Mouse (Mus musculus): ENCODE results near the gene Prkab2.

Prkab2 gene

DNA sequence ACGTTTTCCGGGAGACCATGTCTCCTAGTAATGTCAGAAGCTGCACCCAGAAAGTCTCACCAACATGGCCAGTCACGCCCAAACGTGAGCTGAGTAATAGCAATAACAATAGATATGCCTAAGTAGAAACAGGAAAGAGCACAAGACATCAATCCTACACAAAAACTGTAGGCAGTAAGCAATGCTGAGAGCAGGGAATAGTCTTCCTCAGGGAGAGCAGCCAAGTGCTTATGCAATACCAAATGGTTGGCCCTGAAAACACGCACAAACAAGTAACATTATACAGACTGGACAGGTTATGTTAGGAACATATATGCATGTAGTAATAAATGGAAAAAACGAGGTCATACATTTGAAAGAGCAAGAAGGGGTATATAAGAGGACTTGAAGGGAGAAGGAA is 8.5 kb upstream of the Prkab2 start:
- DNase-seq (ENCODE audit: low spot score): no peak

DNA sequence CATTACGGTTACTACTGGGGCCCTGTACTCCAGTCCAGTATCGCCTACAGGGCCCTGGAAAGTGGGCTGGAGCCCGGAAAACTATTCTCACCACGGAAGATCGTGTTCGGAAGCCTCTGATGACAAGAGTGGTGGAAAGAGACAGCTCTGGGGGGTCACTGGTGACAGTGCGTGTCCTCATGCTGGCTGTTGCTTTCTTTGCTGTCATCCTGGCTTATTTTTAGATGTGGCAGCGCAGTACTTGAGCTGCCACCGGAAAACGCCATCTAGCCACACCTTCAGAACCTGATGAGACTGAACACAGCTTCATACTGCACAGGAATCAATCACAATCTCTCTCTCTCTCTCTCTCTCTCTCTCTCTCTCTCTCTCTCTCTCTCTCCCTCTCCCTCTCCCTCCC is 6.4 kb upstream of the Prkab2 start:
- DNase-seq (ENCODE audit: low spot score): no peak

GRCm38 (mm10) chr3:97653781-97654180 is 4.2 kb upstream of the Prkab2 start:
- no peak for DNase-seq (ENCODE audit: low spot score)

DNA sequence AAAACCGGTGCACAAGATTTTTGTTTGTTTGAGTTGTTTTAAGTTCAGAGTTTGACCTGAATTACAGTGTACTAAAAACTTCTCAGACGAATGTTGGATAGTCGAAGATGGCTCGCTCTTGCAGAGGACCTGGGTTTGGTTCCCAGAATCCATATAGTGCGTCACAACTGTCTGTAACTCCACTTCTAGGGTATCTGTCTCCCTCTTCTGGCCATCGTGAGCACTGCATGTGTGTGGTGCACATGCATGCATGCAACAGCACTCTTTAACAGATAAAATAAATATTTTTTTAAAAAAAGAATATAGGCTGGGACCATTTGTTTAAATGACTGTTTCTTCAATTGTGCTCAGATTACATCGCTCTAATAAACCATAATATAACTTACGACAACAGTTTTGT is 3.1 kb upstream of the Prkab2 start:
- peak; percentile 17 for DNase-seq (ENCODE audit: low spot score)

GRCm38 (mm10) chr3:97658426-97659193 is 617 bp downstream of the Prkab2 start:
- DNase-seq (ENCODE audit: low spot score): no peak

- DNase-seq (ENCODE audit: low spot score): no peak
These were observed 1.8 kb downstream of the Prkab2 start for GRCm38 (mm10) chr3:97659746-97660145.

- DNase-seq (ENCODE audit: low spot score): no peak
These were observed 3.2 kb downstream of the Prkab2 start for GRCm38 (mm10) chr3:97661206-97661605.

GRCm38 (mm10) chr3:97665525-97665924 is 7.5 kb downstream of the Prkab2 start:
- no peak for DNase-seq (ENCODE audit: low spot score)

DNA sequence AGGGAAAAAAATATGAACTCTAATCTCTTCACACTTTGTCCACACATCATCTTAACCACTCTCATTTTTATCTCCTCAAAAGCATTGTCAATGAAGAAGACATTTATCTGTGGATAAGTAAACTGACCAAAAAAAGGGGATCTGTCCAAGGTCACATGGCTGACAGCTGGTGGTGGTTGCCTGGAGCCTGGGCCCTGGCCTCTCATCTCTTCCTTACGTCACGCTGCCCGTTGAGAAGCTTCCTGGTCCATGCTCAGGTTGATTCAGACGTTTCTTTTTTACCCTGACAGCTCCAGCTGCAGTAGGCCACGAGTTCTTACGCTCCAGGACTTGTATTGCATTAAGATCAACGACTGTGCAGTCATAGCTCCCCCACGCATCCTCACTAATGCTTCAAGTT is 8.2 kb downstream of the Prkab2 start:
- DNase-seq (ENCODE audit: low spot score): no peak

GRCm38 (mm10) chr3:97667093-97667675 is 9.2 kb downstream of the Prkab2 start:
- DNase-seq (ENCODE audit: low spot score): no peak

GRCm38 (mm10) chr3:97674644-97675110 is 16.7 kb downstream of the Prkab2 start, which contains the start of gene Gm17651:
Gene Gm17651 (minus strand): TSS chr3:97674694.
- DNase-seq (ENCODE audit: low spot score): no peak

DNA sequence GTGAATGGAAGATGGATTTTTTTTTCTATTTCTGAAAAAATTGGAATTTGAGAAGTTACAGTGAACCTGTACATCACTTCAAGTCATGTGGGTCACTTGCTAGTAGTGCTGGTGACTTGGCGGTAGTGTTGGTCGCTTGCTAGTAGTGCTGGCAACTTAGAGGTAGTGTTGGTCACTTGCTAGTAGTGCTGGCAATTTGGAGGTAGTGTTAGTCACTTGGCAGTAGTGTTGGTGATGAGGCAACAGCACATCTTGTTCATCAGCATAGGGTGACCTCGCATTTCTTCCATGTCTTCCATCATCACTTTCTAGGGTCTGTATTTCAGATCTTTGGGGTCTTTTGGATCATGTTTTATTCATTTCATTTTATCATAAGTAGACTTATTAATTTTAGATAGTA is 18.1 kb downstream of the Prkab2 start:
- no peak for DNase-seq (ENCODE audit: low spot score)

DNA sequence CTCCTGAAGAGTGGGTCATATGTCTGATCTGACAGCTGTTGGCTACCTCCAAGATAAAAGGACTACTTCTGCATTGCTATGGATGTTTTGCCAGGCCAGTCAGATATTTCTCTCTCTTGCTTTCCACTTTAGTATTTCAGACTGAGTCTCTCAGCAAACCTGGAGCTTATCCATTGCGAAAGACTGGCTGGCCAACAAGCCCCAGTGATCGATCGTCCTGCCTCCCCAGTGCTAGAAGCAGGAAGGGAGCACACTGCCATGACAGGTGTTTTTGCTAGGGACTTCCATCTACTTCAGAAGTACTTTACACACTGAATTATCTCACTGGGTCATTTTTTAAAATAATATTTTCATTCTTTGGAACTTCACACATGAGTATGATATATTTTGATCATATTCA is 20.4 kb downstream of the Prkab2 start:
- no peak for DNase-seq (ENCODE audit: low spot score)

- peak; percentile 78 for DNase-seq (ENCODE audit: low spot score)
These were observed 22.8 kb downstream of the Prkab2 start for GRCm38 (mm10) chr3:97680631-97681320.

DNA sequence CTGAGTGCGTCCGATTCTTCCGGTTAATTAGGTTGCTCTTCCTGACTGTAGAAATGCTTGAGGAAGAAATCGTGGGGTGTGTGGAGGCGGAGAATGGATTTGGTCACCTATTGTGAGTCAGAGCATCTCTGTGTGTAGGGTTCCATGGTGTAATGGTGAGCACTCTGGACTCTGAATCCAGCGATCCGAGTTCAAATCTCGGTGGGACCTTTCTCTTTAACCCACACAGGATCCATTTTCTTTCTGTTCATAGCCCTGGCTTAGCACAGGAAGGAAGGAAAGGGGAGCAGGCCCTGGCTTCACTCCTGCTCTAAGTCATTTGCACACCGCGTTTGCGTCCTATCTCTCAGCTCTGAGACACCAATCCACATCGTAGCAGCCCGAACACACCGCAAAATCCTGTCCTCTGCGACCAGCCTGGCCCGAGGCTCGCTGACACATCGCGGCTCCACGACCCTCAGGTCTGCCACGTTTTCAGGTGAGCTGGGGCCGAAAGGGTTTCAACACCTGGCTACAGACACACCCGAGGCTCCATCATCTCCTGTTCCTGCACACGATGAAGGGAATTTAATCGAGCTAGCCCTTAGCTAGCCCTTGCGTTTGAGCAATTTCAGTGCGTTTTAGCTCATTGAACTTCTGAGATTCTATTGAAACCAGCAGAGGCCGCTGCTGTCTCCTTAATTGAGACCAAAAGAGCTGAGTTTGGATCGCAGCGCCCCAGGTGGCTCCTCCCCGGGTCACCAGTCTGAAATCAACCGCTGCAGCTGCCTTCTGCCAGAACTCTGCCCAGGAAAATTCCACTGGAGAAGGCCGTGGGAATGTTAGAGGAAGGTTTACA is 23.5 kb downstream of the Prkab2 start:
- DNase-seq (ENCODE audit: low spot score): peak; percentile 86

DNA sequence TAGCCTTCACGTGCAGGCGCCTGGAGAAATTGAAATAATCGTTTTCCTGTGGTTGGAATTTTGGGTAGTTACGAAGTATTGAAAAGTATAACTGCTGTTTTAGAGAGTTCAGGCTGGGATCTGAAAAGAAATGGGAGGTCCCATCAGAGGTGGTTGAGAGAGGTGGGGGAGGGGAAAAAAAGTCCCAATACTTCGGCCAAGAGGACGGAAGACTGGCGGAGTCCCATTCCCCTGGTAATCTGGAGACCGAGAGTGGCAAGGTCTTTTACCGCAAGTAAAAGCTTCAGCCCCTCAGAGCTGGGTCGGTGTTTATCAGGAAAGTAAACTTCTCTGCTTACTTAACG is 24.1 kb downstream of the Prkab2 start:
- DNase-seq (ENCODE audit: low spot score): peak; percentile 4

DNA sequence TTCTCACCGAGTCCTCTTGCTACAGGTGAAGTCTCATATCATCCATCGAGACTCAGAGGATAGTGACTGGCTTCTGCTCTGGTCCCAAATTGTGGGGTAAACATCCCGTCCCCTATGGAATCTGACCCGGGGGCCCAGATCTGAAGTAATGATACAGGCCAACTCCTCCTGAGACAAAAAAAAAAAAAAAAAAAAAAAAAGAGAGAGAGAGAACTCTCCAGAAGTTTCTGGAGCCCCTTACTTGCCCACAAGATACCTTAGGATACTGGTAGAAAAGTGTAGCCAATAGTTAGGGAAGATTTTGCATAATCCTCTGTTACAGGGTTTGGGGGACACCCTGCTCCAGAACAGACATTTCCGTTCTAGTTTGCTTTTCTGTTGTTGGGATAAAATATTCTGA is 24.6 kb downstream of the Prkab2 start:
- DNase-seq (ENCODE audit: low spot score): no peak

DNA sequence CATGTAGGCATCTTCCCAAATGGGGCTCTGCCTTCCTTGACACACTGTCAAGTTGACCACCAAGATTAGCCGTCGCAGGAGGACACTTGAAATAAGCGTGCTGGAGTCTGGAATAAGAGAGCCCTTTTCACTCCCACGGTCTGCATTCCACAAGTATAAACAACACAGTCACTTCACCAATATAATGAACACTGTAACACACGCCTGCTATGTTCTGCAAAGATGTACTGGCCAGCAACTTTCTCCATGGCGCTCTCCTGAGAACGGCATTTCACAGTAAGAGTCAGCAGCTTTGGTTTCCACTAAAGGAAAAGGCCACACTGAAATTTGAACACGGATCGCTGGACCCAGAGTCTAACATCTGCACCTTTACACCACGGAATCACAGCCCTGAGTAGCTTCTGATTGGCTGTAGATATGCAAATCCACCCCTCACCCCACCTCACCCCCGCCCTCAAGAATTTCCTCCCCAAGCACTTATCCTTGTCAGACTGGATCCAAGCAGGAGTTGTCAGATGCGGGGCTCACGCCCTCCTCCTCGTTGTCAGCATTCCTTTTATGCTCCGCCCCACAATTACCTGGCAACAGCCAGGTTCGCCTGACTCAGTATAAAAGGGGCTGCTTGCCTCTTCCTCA is 25.7 kb downstream of the Prkab2 start:
- DNase-seq (ENCODE audit: low spot score): peak; percentile 48

DNA sequence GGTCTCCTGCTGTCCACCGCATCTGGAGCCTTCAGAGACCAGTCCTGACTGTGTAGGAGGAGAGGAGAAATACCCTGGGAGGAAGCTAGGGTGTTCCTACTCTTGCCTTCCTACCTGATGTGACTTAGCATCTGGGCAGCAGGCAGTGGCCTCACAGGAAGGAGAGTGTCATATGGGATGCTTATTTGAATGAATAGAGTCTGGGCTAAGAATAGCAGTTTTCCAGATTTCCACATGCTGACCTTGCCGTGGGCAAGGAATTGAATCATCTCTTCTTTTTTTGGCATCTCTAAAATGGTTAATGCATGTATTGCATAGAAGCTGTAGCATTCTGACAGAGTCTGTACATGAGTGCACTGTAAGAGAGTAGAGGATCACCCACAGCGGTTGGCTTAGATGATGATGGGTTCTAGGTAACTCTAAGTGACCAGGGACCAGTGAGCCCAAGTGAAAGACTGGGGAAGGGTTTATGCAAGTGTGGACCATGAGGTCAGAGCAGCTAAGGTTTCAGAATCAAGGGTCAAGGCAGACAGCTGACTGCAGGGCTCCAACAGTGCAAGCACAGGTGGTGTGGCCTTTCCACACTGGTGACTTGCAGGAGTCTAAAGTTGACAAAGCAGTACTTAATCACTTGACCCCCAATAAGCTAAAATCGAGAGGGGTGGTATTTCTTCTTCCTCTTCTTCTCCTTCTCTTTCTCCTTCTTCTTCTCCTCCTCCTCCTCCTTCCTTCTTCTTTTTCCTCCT is 28.6 kb downstream of the Prkab2 start:
- no peak for DNase-seq (ENCODE audit: low spot score)

- no peak for DNase-seq (ENCODE audit: low spot score)
These were observed 31.3 kb downstream of the Prkab2 start for GRCm38 (mm10) chr3:97689289-97689688.

DNA sequence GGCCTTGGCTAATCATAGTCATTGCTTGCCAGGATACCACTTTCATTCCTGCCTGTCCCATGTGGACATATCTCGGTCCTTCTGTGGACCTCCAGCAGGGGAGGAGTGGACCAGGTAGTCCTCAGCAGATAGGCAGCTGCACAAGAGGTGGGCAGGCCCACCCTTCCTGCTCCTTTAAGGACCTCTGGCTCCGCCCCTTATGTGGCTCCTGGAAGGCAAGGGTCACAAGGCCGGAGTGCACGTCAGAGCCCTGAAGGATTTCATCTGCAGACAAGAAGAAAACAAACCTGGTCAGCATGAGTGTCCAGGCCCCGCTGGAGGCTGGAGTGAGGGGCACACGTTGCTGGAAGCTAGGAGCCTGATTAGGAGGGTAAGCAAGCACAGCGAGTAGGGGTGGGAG is 32.6 kb downstream of the Prkab2 start:
- DNase-seq (ENCODE audit: low spot score): no peak

Data from retina, embryonic 14.5 days (tissue).